Mouse (Mus musculus) small intestine, adult 2 months (tissue): ENCODE data around the gene Aamp.

ENCODE experiments used
- CTCF ChIP-seq: fragments of 200-500 bp; IDR thresholded peaks from 2 replicates; pipeline ENCODE4 v1.5.1; 2012; ENCODE audit warnings: low read depth, mild to moderate bottlenecking, control low read depth, inconsistent platforms, low read length, moderate library complexity, mixed read lengths; ENCODE audit not compliant: insufficient replicate concordance, insufficient read length; ENCODE audit errors: extremely low read depth
- POLR2A ChIP-seq: fragments of 200-500 bp; IDR thresholded peaks from 2 replicates; pipeline ENCODE4 v1.6.1; 2012; ENCODE audit warnings: low read depth, mild to moderate bottlenecking, control low read depth, inconsistent platforms, low read length, moderate library complexity

- TF ChIP-seq POLR2A: no peak
- no peak for TF ChIP-seq CTCF
These were observed 48.4 kb upstream of the Aamp start for GRCm38 (mm10) chr1:74332930-74333329.
